Mouse (Mus musculus): ENCODE data around the gene Cwc27. TPM values are rescaled to one million over a fixed set of nuclear protein-coding genes. Genes with fewer than 3 reads are reported as not detected.

Gene Cwc27
- total and polyA plus RNA-seq, 2 experiments: 1.1 to 8.9 TPM

DNA sequence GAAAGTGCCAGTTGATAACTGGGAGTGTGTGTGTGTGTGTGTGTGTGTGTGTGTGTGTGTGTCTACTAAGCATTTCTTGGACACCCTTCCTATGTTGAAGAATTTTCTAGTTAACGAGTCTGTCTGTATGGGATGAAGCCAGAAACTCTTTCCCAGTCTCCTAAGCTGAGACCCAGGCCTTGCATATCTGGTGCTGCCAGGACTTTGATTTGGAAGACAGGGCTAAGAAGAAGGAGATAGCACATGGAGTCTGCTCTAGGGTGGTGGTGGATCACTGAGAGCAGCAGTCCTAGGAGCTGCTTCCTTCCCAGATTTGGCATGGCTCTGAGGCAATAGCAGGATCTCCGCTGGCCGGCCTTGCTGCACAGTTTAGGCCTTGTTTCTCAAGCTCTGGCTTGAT lies 215.2 kb downstream of the Cwc27 start:
- DNase-seq (ENCODE audit: extremely low read depth, low read depth, low spot score): no peak

DNA sequence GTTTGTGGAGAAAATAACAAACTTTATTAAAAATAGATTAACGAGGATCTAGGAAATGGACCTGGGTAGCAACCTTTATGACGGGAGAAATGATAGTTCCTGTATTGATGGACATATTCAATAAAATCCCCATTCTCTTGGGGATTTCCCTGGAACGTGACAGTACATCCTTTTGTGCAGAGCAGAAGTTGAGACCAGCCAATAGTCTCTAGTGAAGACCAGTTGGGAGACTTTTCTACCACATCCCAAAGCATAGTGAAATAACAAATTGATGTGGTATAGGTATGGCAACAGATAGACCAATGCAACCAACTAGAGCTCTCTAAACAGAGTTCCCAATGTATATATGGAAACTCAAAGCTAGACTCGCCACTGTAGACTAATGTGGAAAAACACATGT lies 220.7 kb downstream of the Cwc27 start:
- 89% methylated on average over 4 of the region's 4 CpGs for WGBS
- no peaks in the 10 kb centered on the region for H3K79me2 ChIP-seq (ENCODE audit: control insufficient read depth, insufficient read depth, low read length)
- no peak for DNase-seq (ENCODE audit: extremely low read depth, low read depth, low spot score)
- H3K9ac ChIP-seq (ENCODE audit: low read depth, low read length): no peak overlapping the region
- H3K4me1 ChIP-seq (ENCODE audit: control insufficient read depth, insufficient read depth, low read length): no peaks in the 10 kb centered on the region
- TF ChIP-seq CTCF (IDR thresholded peaks at IDR 0.05; ENCODE audit: low read depth, low read length): no peak
- TF ChIP-seq POLR2A (IDR thresholded peaks at IDR 0.05; ENCODE audit: extremely low read depth, insufficient read depth, low read length): no peak
- no peak overlapping the region for H3K27ac ChIP-seq (replicated peaks; ENCODE audit: insufficient read depth, low read depth, low read length)
- H3K27me3 ChIP-seq (ENCODE audit: control insufficient read depth, insufficient read depth, low read length): no peaks in the 10 kb centered on the region
- no peaks in the 10 kb centered on the region for H3K36me3 ChIP-seq (ENCODE audit: control insufficient read depth, insufficient read depth, low read length)
- no peak overlapping the region for H3K4me3 ChIP-seq (ENCODE audit: insufficient read depth, low read depth, low read length)

More for the DNA sequence above, 215.2 kb downstream of the Cwc27 start:
- no peak overlapping the region for H3K4me3 ChIP-seq (ENCODE audit: insufficient read depth, low read depth, low read length)
- WGBS: 92% methylated on average over 3 of the region's 3 CpGs
- TF ChIP-seq CTCF (IDR thresholded peaks at IDR 0.05; ENCODE audit: low read depth, low read length) (no peak), POLR2A (IDR thresholded peaks at IDR 0.05; ENCODE audit: extremely low read depth, insufficient read depth, low read length) (no peak)
- H3K79me2 ChIP-seq (ENCODE audit: control insufficient read depth, insufficient read depth, low read length): no peaks in the 10 kb centered on the region
- no peaks in the 10 kb centered on the region for H3K36me3 ChIP-seq (ENCODE audit: control insufficient read depth, insufficient read depth, low read length)
- H3K27ac ChIP-seq (replicated peaks; ENCODE audit: insufficient read depth, low read depth, low read length): no peak overlapping the region
- no peaks in the 10 kb centered on the region for H3K27me3 ChIP-seq (ENCODE audit: control insufficient read depth, insufficient read depth, low read length)
- no peaks in the 10 kb centered on the region for H3K4me1 ChIP-seq (ENCODE audit: control insufficient read depth, insufficient read depth, low read length)
- H3K9ac ChIP-seq (ENCODE audit: low read depth, low read length): no peak overlapping the region

DNA sequence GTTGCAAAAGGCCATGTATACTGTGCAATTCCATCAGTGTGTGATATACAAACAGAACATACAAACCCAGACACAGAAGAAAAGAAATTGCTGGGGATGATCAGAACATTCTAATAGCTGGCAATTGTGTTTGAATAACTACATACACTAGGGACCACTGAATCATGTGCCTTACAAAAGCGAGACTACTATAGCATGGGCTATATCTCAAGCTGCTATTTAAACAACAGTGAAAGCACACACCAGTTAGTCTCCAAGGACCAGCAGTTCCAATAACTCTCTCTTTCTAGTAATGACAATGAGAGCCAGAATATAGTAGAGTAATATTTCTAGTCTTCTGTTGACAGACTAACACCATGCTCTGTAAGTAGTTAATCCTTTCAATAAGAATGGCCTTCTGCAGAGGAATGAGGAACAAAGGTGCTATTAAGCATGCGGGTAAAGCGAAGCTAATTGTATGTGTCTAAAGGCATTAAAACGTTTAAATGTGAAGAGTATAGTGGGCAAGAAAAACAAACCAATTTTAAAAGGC lies 222.1 kb downstream of the Cwc27 start:
- DNase-seq (ENCODE audit: extremely low read depth, low read depth, low spot score): no peak
- no peaks in the 10 kb centered on the region for H3K36me3 ChIP-seq (ENCODE audit: control insufficient read depth, insufficient read depth, low read length)
- TF ChIP-seq CTCF (IDR thresholded peaks at IDR 0.05; ENCODE audit: low read depth, low read length) (no peak), POLR2A (IDR thresholded peaks at IDR 0.05; ENCODE audit: extremely low read depth, insufficient read depth, low read length) (no peak)
- H3K4me1 ChIP-seq (ENCODE audit: control insufficient read depth, insufficient read depth, low read length): no peaks in the 10 kb centered on the region
- H3K27me3 ChIP-seq (ENCODE audit: control insufficient read depth, insufficient read depth, low read length): no peaks in the 10 kb centered on the region
- no peak overlapping the region for H3K27ac ChIP-seq (replicated peaks; ENCODE audit: insufficient read depth, low read depth, low read length)
- H3K4me3 ChIP-seq (ENCODE audit: insufficient read depth, low read depth, low read length): no peak overlapping the region
- WGBS: 85% methylated on average over 4 of the region's 4 CpGs
- no peak overlapping the region for H3K9ac ChIP-seq (ENCODE audit: low read depth, low read length)
- no peaks in the 10 kb centered on the region for H3K79me2 ChIP-seq (ENCODE audit: control insufficient read depth, insufficient read depth, low read length)

DNA sequence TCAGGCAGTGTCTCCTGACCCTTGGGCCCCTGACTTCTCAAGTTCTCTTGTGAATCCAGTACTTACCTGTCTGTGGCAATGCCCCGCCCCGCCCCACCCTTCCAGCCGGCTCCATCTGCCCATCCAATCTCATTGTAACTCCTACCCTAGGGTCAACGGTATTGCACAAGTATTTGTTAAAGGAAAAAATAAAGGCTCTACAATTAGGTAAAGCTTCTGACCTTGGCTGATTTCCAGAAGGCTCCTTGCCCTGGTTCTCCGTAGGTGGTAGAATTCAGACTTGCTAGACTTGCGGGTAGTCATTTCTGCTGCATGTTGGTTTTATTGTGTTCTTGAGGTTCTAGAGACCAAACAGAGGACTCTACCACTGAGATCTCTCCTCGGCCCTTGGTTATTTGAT lies 226.0 kb downstream of the Cwc27 start:
- H3K9ac ChIP-seq (ENCODE audit: low read depth, low read length): no peak overlapping the region
- 79% methylated on average over 7 of the region's 7 CpGs for WGBS
- no peaks in the 10 kb centered on the region for H3K4me1 ChIP-seq (ENCODE audit: control insufficient read depth, insufficient read depth, low read length)
- H3K36me3 ChIP-seq (ENCODE audit: control insufficient read depth, insufficient read depth, low read length): no peaks in the 10 kb centered on the region
- no peak overlapping the region for H3K27ac ChIP-seq (replicated peaks; ENCODE audit: insufficient read depth, low read depth, low read length)
- no peak overlapping the region for H3K4me3 ChIP-seq (ENCODE audit: insufficient read depth, low read depth, low read length)
- H3K79me2 ChIP-seq (ENCODE audit: control insufficient read depth, insufficient read depth, low read length): no peaks in the 10 kb centered on the region
- no peak for DNase-seq (ENCODE audit: extremely low read depth, low read depth, low spot score)
- no peak for TF ChIP-seq POLR2A (IDR thresholded peaks at IDR 0.05; ENCODE audit: extremely low read depth, insufficient read depth, low read length)
- TF ChIP-seq CTCF (IDR thresholded peaks at IDR 0.05; ENCODE audit: low read depth, low read length): no peak
- H3K27me3 ChIP-seq (ENCODE audit: control insufficient read depth, insufficient read depth, low read length): no peaks in the 10 kb centered on the region

DNA sequence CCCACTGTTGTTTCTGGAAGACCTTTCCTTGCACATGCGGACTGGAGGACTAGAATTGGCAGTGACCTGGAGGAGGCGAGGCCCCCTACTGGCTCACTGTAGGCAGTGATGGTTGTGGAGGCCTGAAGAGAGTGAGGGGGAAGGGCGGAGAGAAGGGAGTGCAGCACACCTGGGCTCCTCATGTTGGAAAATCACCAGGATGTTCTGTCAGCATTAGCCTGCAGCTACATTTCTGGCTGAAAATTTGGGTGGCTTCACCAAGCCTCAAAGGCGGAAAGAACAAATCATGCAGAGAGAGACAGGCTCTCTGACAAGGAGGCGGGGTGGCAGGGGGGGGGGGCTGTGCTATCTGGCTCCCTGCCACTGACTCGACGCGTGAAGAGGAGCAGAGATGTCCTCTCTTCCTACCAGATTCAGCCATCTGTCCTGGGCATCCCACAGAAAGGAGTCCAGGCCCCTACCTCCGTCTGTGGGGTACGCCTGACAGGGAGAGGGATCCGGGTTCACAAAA lies 226.8 kb downstream of the Cwc27 start:
- no peak for DNase-seq (ENCODE audit: extremely low read depth, low read depth, low spot score)
- TF ChIP-seq CTCF (IDR thresholded peaks at IDR 0.05; ENCODE audit: low read depth, low read length) (0 out of 2 replicates have a peak, but pooled peaks have one; percentile 11), POLR2A (IDR thresholded peaks at IDR 0.05; ENCODE audit: extremely low read depth, insufficient read depth, low read length) (no peak)
- Histone ChIP-seq H3K4me3 (ENCODE audit: insufficient read depth, low read depth, low read length) (no peak overlapping the region), H3K36me3 (ENCODE audit: control insufficient read depth, insufficient read depth, low read length) (no peaks in the 10 kb centered on the region), H3K27ac (replicated peaks; ENCODE audit: insufficient read depth, low read depth, low read length) (no peak overlapping the region), H3K9ac (ENCODE audit: low read depth, low read length) (no peak overlapping the region), H3K27me3 (ENCODE audit: control insufficient read depth, insufficient read depth, low read length) (no peaks in the 10 kb centered on the region), H3K4me1 (ENCODE audit: control insufficient read depth, insufficient read depth, low read length) (no peaks in the 10 kb centered on the region), H3K79me2 (ENCODE audit: control insufficient read depth, insufficient read depth, low read length) (no peaks in the 10 kb centered on the region)
- WGBS: 73% methylated on average over 11 of the region's 11 CpGs

DNA sequence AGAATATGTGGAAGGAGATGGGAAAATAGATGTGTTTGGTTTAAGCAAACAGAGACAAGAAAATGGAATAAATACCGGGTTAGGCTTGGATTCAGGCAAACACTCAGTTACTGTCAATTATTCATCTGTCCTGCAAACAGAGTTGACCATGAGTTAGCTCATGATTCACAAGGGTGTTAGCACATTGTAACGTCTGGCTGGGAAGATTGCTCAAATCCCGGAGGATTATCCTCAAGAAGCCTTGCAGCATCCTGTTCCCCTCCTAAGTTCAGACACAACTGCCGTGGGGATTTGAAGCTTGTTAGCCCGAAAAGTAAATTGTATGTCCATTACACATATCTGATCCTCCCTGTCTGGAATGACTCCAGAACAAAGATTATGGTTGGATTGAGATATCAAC lies 228.6 kb downstream of the Cwc27 start:
- Histone ChIP-seq H3K27me3 (ENCODE audit: control insufficient read depth, insufficient read depth, low read length) (no peaks in the 10 kb centered on the region), H3K9ac (ENCODE audit: low read depth, low read length) (no peak overlapping the region), H3K79me2 (ENCODE audit: control insufficient read depth, insufficient read depth, low read length) (no peaks in the 10 kb centered on the region), H3K4me3 (ENCODE audit: insufficient read depth, low read depth, low read length) (no peak overlapping the region), H3K36me3 (ENCODE audit: control insufficient read depth, insufficient read depth, low read length) (no peaks in the 10 kb centered on the region), H3K4me1 (ENCODE audit: control insufficient read depth, insufficient read depth, low read length) (no peaks in the 10 kb centered on the region), H3K27ac (replicated peaks; ENCODE audit: insufficient read depth, low read depth, low read length) (no peak overlapping the region)
- DNase-seq (ENCODE audit: extremely low read depth, low read depth, low spot score): no peak
- 51% methylated on average over 5 of the region's 5 CpGs for WGBS
- no peak for TF ChIP-seq POLR2A (IDR thresholded peaks at IDR 0.05; ENCODE audit: extremely low read depth, insufficient read depth, low read length)
- TF ChIP-seq CTCF (IDR thresholded peaks at IDR 0.05; ENCODE audit: low read depth, low read length): no peak

Other genes with a start within 250 kb of the Cwc27 start
- gene Srek1ip1, start 24.7 kb downstream of the Cwc27 start, total RNA-seq (2014; rRNA removed): 5.2 and 6.7 TPM in 2 replicates
- gene Srek1ip1, start 24.7 kb downstream of the Cwc27 start, polyA plus RNA-seq (2012; rRNA removed): 5.1 TPM in 2 replicates
- gene Shisal2b, start 46.8 kb upstream of the Cwc27 start, total RNA-seq (2014; rRNA removed): not detected in 2 replicates
- gene Shisal2b, start 46.8 kb upstream of the Cwc27 start, polyA plus RNA-seq (2012; rRNA removed): not detected in 2 replicates
- gene Rgs7bp, start 237.8 kb upstream of the Cwc27 start, total RNA-seq (2014; rRNA removed): 0.46 and 0.47 TPM in 2 replicates
- gene Rgs7bp, start 237.8 kb upstream of the Cwc27 start, polyA plus RNA-seq (2012; rRNA removed): 0.05 and 0.12 TPM in 2 replicates

Measured in liver, adult 2 months (tissue).